Mouse (Mus musculus): ENCODE measurements around the gene Creg2.
"Not testable (repeated sequence)": the region's sequence is repeated elsewhere in the genome, so short reads cannot be mapped to it uniquely, and the experiment has no call there.

Gene Creg2

GRCm38 (mm10) chr1:39593836-39594235 lies 57.4 kb downstream of the Creg2 start:
- no peak for DNase-seq

DNA sequence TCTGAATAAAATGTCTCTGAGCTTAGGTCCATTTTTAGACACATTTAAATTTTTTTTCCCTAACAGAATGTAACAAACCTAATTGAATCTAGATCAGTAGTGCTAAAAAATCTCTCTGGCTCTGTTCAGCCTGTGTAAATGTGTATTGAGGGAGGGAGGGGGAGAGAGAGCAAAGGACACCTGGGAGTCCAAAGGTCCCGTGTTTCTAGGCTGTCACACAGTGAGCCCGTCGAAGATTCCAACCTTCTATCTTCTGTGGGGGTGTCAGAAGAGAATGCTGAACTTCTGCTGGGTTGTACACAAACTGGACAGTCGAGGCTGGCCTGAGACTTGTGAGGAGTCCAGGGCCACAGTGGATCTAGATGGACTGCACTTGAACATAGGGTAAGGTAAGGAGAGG lies 59.2 kb downstream of the Creg2 start:
- no peak for DNase-seq

- not testable (repeated sequence) for DNase-seq
These were observed 59.7 kb downstream of the Creg2 start for GRCm38 (mm10) chr1:39591557-39591956.

DNA sequence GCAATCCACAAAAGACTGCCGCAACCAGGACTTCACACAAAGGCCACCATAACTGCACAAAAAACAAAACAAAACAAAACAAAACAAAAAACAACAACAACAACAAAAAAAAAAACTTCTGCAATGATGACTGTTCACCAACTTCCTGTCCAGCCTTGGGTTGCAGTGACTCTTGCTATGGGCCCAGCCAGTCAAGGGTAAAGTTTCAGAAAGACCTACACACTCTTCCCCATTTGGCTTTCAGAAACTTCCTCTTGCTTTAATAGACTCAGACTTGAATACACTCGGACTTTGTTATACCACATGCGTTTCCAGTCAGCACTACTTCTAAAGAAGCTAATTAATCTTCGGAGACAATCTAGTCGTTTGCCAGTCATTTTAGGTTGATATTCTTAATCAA lies 61.1 kb downstream of the Creg2 start:
- DNase-seq, result no peak

DNA sequence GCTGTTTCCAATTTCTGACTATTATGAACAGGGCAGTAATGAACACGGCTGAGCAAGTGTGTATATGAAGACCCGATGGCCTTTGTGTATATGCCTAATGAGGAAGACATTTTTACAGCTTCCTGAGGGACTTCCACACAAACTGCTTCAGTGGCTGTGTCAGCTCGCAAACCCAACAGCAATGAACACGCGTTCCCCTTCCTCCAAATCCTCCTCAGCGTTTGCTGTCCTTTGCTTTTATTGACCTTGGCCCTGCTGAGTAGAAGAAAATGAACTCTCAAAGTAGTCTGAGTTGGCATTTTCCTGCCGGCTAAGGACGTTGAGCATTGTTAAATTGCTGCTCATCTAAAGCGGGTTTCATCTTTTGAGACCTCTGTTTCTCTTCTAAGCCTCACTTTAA lies 65.9 kb downstream of the Creg2 start:
- no peak for DNase-seq

DNA sequence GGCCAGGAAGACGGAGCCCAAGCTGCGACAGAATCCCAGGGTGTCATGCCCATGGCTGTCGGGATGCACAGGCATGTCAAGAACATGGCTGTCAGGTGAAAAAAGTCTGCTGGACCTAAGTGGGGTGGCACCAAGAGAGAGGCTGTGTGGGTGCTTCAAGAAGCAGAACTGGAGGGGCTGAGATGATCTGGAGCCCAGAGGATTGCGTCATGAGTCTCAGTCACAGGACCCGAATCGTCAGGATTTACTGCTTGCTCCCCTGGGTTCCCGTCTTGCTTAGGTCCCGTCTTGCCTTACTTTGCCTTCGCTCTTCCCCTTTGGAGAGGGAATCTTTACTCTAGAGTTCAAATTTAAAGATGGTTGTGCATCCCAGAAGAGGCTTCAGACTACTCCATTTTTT lies 68.1 kb downstream of the Creg2 start:
- DNase-seq, result no peak

DNA sequence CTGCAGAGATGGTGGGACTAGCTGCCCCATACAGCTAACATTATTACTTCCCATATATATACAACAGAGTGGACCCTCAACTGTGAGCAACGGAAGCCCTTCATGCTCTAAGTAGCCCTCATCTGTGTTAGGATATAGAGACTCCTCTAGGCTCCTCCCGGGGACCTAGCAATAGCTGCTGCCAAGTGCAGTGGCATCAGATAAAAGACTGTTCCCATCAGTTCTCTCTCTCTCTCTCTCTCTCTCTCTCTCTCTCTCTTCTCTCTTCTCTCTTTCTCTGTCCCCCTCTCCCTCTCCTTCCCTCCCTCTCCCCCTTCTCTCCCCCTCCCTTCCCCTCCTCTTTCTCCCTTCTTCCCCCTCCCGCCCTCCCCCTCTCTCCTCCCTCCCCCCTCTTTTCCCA lies 70.1 kb downstream of the Creg2 start:
- DNase-seq, result no peak

GRCm38 (mm10) chr1:39579139-39579538 lies 72.1 kb downstream of the Creg2 start:
- no peak for DNase-seq

DNA sequence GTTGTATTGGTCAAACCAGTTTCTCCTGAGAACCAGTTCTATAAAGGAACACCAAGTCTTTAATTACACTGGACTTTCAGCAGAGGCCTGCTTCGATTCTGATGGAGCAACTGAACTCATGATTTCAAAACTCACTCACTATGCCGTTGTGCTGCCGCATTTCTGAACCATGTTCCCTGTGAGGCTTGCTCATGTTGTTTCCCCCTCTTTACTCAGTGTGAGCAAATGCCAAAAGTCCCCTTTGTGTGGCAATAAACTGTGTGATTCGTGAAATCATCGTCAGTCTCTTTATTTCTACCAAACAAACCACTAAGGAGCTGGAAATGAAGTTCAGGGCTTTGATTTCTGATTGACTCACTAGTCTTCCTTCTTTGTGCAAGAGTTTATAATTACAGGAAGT lies 72.8 kb downstream of the Creg2 start:
- no peak for DNase-seq

GRCm38 (mm10) chr1:39577253-39577705 lies 74.0 kb downstream of the Creg2 start, which contains the start of gene Rnf149:
Rnf149 (minus strand) TSS chr1:39577405.
- peak; percentile 94 for DNase-seq

DNA sequence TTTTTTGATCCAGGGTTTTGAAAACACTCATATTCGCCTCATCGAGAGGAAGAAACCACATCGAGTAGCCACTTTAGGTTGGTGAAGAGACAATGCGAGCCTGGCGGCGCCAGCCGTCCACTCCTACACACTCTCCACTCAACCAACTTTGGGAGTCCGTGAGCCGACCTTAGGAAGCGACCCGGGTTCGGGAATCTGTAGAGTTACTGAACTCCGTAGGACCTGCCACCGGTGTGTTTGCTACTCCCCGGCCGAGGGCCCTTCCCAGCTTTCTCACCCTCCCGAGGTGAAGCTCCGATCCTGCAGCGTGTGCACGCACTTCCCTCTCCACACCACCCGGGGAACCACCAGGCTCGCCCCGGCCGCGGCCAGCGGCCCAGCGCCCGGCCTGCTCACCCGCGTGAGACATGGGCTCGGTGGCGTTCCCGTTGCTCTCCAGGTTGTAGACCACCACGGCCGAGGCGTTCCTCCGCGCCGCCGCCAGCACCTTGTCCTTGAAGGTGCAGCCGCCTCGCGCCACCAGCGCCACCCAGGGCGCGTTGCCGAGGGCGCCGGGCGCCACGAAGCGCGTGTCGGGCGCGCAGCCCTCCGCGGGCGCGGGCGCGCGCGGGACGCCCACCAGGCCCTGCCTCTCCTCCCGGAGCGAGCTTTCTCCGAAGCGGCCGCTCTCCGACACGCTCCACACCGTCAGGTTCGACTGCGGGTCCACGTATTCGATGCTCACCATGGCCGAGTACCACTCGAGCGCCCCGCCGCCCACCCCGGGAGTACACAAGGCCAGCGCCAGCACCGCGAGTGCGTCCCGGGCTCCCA lies 74.6 kb downstream of the Creg2 start:
- DNase-seq, result no peak

DNA sequence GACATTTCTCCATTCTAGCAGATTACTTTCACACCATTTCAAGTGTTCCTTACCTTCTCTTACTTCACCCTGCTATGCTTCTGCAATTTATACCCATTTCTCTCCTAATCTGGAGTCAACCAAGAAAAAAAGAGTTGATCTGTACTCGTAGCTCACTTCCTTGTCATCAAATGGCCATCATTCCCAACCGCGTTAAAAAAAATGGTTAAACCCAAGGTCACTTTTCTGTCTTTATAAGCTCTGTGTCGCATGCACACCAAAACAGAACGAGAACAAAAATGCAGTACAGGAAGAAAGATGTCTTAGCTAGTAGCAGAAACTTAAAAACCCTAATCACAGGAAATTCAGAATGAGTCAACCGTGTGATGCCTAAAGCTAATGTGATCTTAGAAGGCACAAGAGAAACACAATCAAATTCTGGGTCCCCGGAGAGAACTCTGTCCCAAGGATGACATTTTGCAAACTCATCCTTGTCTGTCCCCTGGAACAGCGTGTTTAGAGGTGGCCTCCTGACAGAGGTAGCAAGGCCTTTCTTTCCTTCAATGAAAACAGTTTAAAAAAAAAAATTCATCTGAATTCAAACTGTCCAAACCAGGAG lies 75.4 kb downstream of the Creg2 start:
- DNase-seq, result no peak

DNA sequence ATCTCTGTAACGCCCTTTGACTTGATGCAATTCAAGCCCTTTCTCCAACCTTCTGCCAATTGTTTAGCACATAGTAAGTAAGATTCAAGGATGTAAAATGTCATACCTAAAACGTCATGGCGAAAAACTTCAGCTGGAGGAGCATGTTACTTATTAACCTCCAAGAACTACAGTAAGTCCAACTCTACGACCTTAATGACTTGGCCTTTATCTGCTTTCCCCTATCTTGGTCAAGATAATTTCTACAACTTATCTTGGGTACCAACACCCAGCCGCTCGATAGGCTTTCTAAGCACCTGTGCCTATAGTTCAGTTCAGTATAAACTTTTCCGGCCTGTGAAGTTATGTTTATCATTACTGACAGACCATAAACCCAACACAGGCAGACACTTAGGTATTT lies 77.4 kb downstream of the Creg2 start:
- no peak for DNase-seq

GRCm38 (mm10) chr1:39571653-39572052 lies 79.6 kb downstream of the Creg2 start:
- DNase-seq, result no peak
